Mouse (Mus musculus) liver, postnatal 0 days (tissue): Measurements from ENCODE around the gene Rfx4.

ENCODE experiments used
- CTCF ChIP-seq: sonication (generic); IDR thresholded peaks from 2 replicates; pipeline ENCODE4 v1.5.1; 2016; ENCODE audit warnings: antibody characterized with exemption, low read depth
- EP300 ChIP-seq: IDR thresholded peaks from 2 replicates; pipeline ENCODE4 v1.6.1; 2016; ENCODE audit warnings: antibody characterized with exemption, low read depth, mild to moderate bottlenecking

DNA sequence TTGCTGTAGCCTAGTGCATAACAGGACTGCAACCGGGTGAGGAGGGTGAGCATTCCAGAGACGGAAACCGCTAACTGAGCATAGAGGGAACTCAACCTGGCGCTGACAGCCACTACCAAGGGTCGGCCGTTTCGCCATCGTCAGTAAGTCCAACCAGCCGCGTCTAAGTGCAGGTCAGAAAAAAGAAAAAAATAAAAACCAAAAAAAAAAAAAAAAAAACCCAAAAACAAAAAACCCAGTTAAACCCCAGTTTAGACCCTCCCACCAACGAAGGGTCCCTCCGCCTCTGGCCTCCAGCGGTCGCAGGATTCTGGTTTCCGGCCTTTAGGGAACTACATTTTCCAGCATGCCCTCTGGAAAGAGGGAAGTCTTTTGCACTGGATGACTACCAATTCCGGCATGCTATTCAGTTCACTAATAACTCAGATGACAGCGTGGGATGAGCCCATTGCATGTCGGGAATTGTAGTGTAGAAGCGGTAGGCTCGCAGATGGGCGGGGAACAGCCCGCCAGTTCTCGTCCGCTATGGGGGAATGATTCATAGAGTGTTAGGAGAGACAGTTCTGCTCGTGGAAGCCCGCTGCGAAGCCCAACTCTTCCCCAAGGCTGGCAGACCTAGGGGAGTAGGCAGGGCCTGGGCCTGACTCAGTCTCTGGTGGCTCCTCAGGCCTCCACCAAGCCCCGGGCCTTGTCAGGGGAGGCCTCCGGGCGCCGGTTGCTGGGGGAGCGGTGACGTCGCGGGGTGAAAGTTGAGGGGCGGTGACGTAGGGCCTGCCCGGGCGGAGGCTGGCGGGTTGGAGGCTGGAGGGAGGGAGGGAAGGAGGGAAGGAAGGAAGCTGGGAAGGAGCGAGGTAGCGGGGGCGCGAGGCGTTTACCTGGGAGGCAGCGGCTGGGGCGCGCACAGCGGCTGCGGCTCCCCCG lies 161.2 kb downstream of the Rfx4 start, which contains the start of gene Ric8b:
- peak; percentile 29; the same call in 1 of the 2 replicates for TF ChIP-seq EP300
- TF ChIP-seq CTCF = no peak
